Mouse (Mus musculus) ES-CJ7 (cell line): ENCODE results near the gene Prss23.

ENCODE experiments used
- DNase-seq: peaks from one replicate; pipeline ENCODE4 v3.0.0; 2011; ENCODE audit warnings: low read depth, low spot score

Gene Prss23

GRCm38 (mm10) chr7:89508672-89509071 is 18.3 kb downstream of the Prss23 start:
- DNase-seq: no peak

GRCm38 (mm10) chr7:89499516-89500307 is 27.3 kb downstream of the Prss23 start:
- DNase-seq: peak; percentile 52

- no peak for DNase-seq
Measured at GRCm38 (mm10) chr7:89483769-89484568, 43.0 kb downstream of the Prss23 start.

- DNase-seq: peak; percentile 19
Measured at GRCm38 (mm10) chr7:89481723-89482122, 45.3 kb downstream of the Prss23 start.

- no peak for DNase-seq
Measured at GRCm38 (mm10) chr7:89478490-89478889, 48.5 kb downstream of the Prss23 start.

- peak; percentile 74 for DNase-seq
Measured at GRCm38 (mm10) chr7:89477294-89477999, 49.5 kb downstream of the Prss23 start.

- peak; percentile 12 for DNase-seq
Measured at GRCm38 (mm10) chr7:89473442-89473841, 53.5 kb downstream of the Prss23 start.

- DNase-seq: no peak
Measured at GRCm38 (mm10) chr7:89463775-89464592, 63.0 kb downstream of the Prss23 start.

GRCm38 (mm10) chr7:89463246-89463645 is 63.7 kb downstream of the Prss23 start:
- no peak for DNase-seq

- no peak for DNase-seq
Measured at GRCm38 (mm10) chr7:89462646-89463207, 64.3 kb downstream of the Prss23 start.

- no peak for DNase-seq
Measured at GRCm38 (mm10) chr7:89461351-89461750, 65.6 kb downstream of the Prss23 start.

- no peak for DNase-seq
Measured at GRCm38 (mm10) chr7:89460911-89461310, 66.1 kb downstream of the Prss23 start.

- no peak for DNase-seq
Measured at GRCm38 (mm10) chr7:89459691-89460090, 67.3 kb downstream of the Prss23 start.
